Mouse (Mus musculus) MEL (cell line): ENCODE data around the gene Krtcap3.

ENCODE experiments used
- CTCF ChIP-seq, 3 experiments: IDR thresholded peaks in 2 of 3; conservative IDR thresholded peaks in 1 of 3; 2 replicates each; pipeline ENCODE4 v1.5.1; 2011 to 2012; ENCODE audit warnings: low read length in 3 of 3, low read depth in 2 of 3, mild to moderate bottlenecking in 2 of 3, improper control_type of control experiment in 1 of 3, inconsistent platforms in 1 of 3, mixed read lengths in 1 of 3, moderate library complexity in 1 of 3; ENCODE audit not compliant: control insufficient read depth in 1 of 3, insufficient read depth in 1 of 3, poor library complexity in 1 of 3, severe bottlenecking in 1 of 3
- EP300 ChIP-seq, 2 experiments: IDR thresholded peaks; 2 replicates each; pipeline ENCODE4 v1.6.1; 2011; ENCODE audit warnings: improper control_type of control experiment in 2 of 2, low read length in 2 of 2, low read depth in 1 of 2, mild to moderate bottlenecking in 1 of 2
- ETS1 ChIP-seq: IDR thresholded peaks from 2 replicates; pipeline ENCODE4 v1.6.1; 2012; ENCODE audit warnings: low read depth, mild to moderate bottlenecking, inconsistent platforms, low read length, improper control_type of control experiment, moderate library complexity
- KAT2A ChIP-seq: conservative IDR thresholded peaks from 2 replicates; pipeline ENCODE4 v1.6.1; 2012; ENCODE audit warnings: low read depth, low read length, improper control_type of control experiment, inconsistent platforms
- MAX ChIP-seq: IDR thresholded peaks from 2 replicates; pipeline ENCODE4 v1.6.1; 2011; ENCODE audit warnings: low read length, improper control_type of control experiment
- MEF2A ChIP-seq: IDR thresholded peaks from 2 replicates; pipeline ENCODE4 v1.6.1; 2014; ENCODE audit warnings: low read depth, mild to moderate bottlenecking, inconsistent platforms, low read length, improper control_type of control experiment; ENCODE audit not compliant: poor library complexity, insufficient replicate concordance, severe bottlenecking; ENCODE audit errors: extremely low read depth
- MYC ChIP-seq: IDR thresholded peaks from 2 replicates; pipeline ENCODE4 v1.6.1; 2011; ENCODE audit warnings: low read depth, mild to moderate bottlenecking, low read length, improper control_type of control experiment, moderate library complexity
- POLR2A ChIP-seq, 2 experiments: IDR thresholded peaks; 2 replicates each; pipeline ENCODE4 v1.6.1; 2011 to 2012; ENCODE audit warnings: low read length in 2 of 2, mild to moderate bottlenecking in 2 of 2, control low read depth in 1 of 2, improper control_type of control experiment in 1 of 2, low read depth in 1 of 2, moderate library complexity in 1 of 2; ENCODE audit not compliant: control insufficient read depth in 1 of 2, insufficient read depth in 1 of 2, poor library complexity in 1 of 2
- POLR2AphosphoS2 ChIP-seq: IDR thresholded peaks from 2 replicates; pipeline ENCODE4 v1.6.1; 2011; ENCODE audit warnings: low read length, improper control_type of control experiment
- RAD21 ChIP-seq: IDR thresholded peaks from 2 replicates; pipeline ENCODE4 v1.6.1; 2011; ENCODE audit warnings: mild to moderate bottlenecking, low read depth, low read length, improper control_type of control experiment
- RCOR1 ChIP-seq: IDR thresholded peaks from 2 replicates; pipeline ENCODE4 v1.6.1; 2012; ENCODE audit warnings: low read depth, mild to moderate bottlenecking, inconsistent platforms, low read length, improper control_type of control experiment
- TAL1 ChIP-seq: IDR thresholded peaks from 2 replicates; pipeline ENCODE4 v1.6.1; 2012; ENCODE audit warnings: mild to moderate bottlenecking, inconsistent platforms, low read length, moderate library complexity, mixed read lengths
- USF2 ChIP-seq, 2 experiments: IDR thresholded peaks; 2 replicates each; pipeline ENCODE4 v1.6.1; 2011 to 2012; ENCODE audit warnings: improper control_type of control experiment in 2 of 2, low read length in 2 of 2, borderline replicate concordance in 1 of 2, inconsistent platforms in 1 of 2, low read depth in 1 of 2, mild to moderate bottlenecking in 1 of 2; ENCODE audit not compliant: insufficient read depth in 1 of 2
- ZKSCAN1 ChIP-seq: IDR thresholded peaks from 2 replicates; pipeline ENCODE4 v1.6.1; 2012; ENCODE audit warnings: low read depth, mild to moderate bottlenecking, inconsistent platforms, low read length, improper control_type of control experiment, moderate library complexity

GRCm38 (mm10) chr5:31226641-31227040 is 24.9 kb upstream of the Krtcap3 start:
- TF ChIP-seq ZKSCAN1, result no peak
- no peak for TF ChIP-seq CTCF (IDR thresholded peaks at IDR 0.05 in 2 of 3, conservative IDR thresholded peaks at IDR 0.05 in 1 of 3; ENCODE audit: control insufficient read depth in 1 of 3, insufficient read depth in 1 of 3, low read depth in 2 of 3, low read length in 3 of 3, poor library complexity in 1 of 3, severe bottlenecking in 1 of 3)
- no peak for TF ChIP-seq POLR2A (IDR thresholded peaks at IDR 0.05; ENCODE audit: control insufficient read depth in 1 of 2, insufficient read depth in 1 of 2, low read depth in 1 of 2, low read length in 2 of 2, poor library complexity in 1 of 2)
- no peak for TF ChIP-seq EP300 (IDR thresholded peaks at IDR 0.05; ENCODE audit: low read depth in 1 of 2, low read length in 2 of 2)
- TF ChIP-seq RCOR1, result no peak
- TF ChIP-seq TAL1, result no peak
- no peak for TF ChIP-seq USF2 (IDR thresholded peaks at IDR 0.05; ENCODE audit: borderline replicate concordance in 1 of 2, insufficient read depth in 1 of 2, low read depth in 1 of 2, low read length in 2 of 2)
- TF ChIP-seq MAX, result no peak
- TF ChIP-seq POLR2AphosphoS2, result no peak
- no peak for TF ChIP-seq MEF2A
- TF ChIP-seq MYC, result no peak
- TF ChIP-seq RAD21, result no peak
- no peak for TF ChIP-seq ETS1
- TF ChIP-seq KAT2A, result no peak
